Mouse (Mus musculus) forebrain, postnatal 0 days (tissue): Measurements from ENCODE around the gene Gab2. TPM values are rescaled to one million over a fixed set of nuclear protein-coding genes. Genes with fewer than 3 reads are reported as not detected.

Experiments
- ATAC-seq: fragments of 200-750 bp; cut with Nextera tagmentation; 2 replicates; pipeline ENCODE4 v1.8.0; 2017; ENCODE audit warnings: mild to moderate bottlenecking, moderate library complexity
- DNase-seq: peaks from one replicate; pipeline ENCODE4 v3.0.0-alpha.2; 2015
- H3K27ac ChIP-seq: fragments of 300-500 bp; sonication (generic); 2 replicates; pipeline ENCODE4 v1.5.1; 2014; ENCODE audit warnings: low read depth, mild to moderate bottlenecking, antibody characterized with exemption, low read length, moderate library complexity, mixed read lengths
- H3K27me3 ChIP-seq: fragments of 300-500 bp; sonication (generic); 2 replicates; pipeline ENCODE4 v1.6.1; 2014; ENCODE audit warnings: mild to moderate bottlenecking, low read length, mixed read lengths; ENCODE audit not compliant: insufficient read depth
- H3K36me3 ChIP-seq: fragments of 300-500 bp; sonication (generic); 2 replicates; pipeline ENCODE4 v1.6.1; 2014; ENCODE audit warnings: mild to moderate bottlenecking, moderate library complexity; ENCODE audit not compliant: insufficient read depth
- H3K4me1 ChIP-seq: fragments of 300-500 bp; sonication (generic); 2 replicates; pipeline ENCODE4 v1.6.1; 2014; ENCODE audit warnings: antibody characterized with exemption; ENCODE audit not compliant: insufficient read depth
- H3K4me2 ChIP-seq: fragments of 300-500 bp; sonication (generic); 2 replicates; pipeline ENCODE4 v1.6.1; 2014; ENCODE audit warnings: low read depth, mild to moderate bottlenecking, moderate library complexity
- H3K4me3 ChIP-seq: fragments of 300-500 bp; sonication (generic); 2 replicates; pipeline ENCODE4 v1.5.1; 2014; ENCODE audit warnings: low read depth, low read length, mixed read lengths
- H3K9ac ChIP-seq: fragments of 300-500 bp; sonication (generic); 2 replicates; pipeline ENCODE4 v1.6.1; 2014; ENCODE audit warnings: mild to moderate bottlenecking
- H3K9me3 ChIP-seq: fragments of 300-500 bp; sonication (generic); 2 replicates; pipeline ENCODE4 v1.6.1; 2016; ENCODE audit warnings: low read length
- CTCF ChIP-seq: sonication (generic); IDR thresholded peaks from 2 replicates; pipeline ENCODE4 v1.5.1; 2016; ENCODE audit warnings: antibody characterized with exemption, control low read depth, low read depth
- WGBS: fragments of 180-500 bp; shearing (Covaris S2); extraction: QIAGEN DNeasy Blood & Tissue Kit; methylation state at CpG from one replicate; pipeline ENCODE4 v1.1.7; 2014; 5-methylcytosine and 5-hydroxymethylcytosine counted together
- polyA plus RNA-seq: library from polyadenylated mRNA; unstranded; fragments of >200 nt; fragmentation: Nextera tagmentation; extraction: Ambion mirVana; gene quantifications from 2 replicates; pipeline ENCODE4 v1.2.1, GENCODE M21; 2015
- total RNA-seq: library from RNA; depleted of rRNA; stranded (reverse); fragments of >200 nt; gene quantifications from 2 replicates; pipeline ENCODE4 v1.2.3, GENCODE M21; 2014

The Gab2 gene
- total and polyA plus RNA-seq, 2 experiments from 2014 or later, result 14.0 to 27.0 TPM

GRCm38 (mm10) chr7:97081959-97082218, 503 bp downstream of the Gab2 start:
- Histone ChIP-seq H3K4me2 (peak overlapping the region; percentile 79), H3K9me3 (no peaks in the 10 kb centered on the region), H3K4me1 (peaks cover 10% of the 10 kb centered on the region; the same call in 1 of the 2 replicates), H3K4me3 (peak overlapping the region; percentile 93), H3K27ac (peak overlapping the region; percentile 83), H3K9ac (peak overlapping the region; percentile 92), H3K27me3 (no peaks in the 10 kb centered on the region), H3K36me3 (no peaks in the 10 kb centered on the region)
- no peak for TF ChIP-seq CTCF
- DNase-seq (no peak), ATAC-seq (no peak)
- 0% methylated on average over 20 of the region's 38 CpGs for WGBS

- peak; percentile 57 for DNase-seq
- Histone ChIP-seq H3K36me3 (no peaks in the 10 kb centered on the region), H3K27ac (peak overlapping the region; percentile 83), H3K4me2 (peak overlapping the region; percentile 79), H3K9me3 (no peaks in the 10 kb centered on the region), H3K4me1 (peaks cover 10% of the 10 kb centered on the region; the same call in 1 of the 2 replicates), H3K9ac (peak overlapping the region; percentile 92), H3K4me3 (peak overlapping the region; percentile 93), H3K27me3 (no peaks in the 10 kb centered on the region)
- ATAC-seq, result peak; percentile 42
- under 1% methylated on average over 39 of the region's 40 CpGs for WGBS
- no peak for TF ChIP-seq CTCF
These were observed 1.1 kb downstream of the Gab2 start for GRCm38 (mm10) chr7:97082219-97083101.

DNA sequence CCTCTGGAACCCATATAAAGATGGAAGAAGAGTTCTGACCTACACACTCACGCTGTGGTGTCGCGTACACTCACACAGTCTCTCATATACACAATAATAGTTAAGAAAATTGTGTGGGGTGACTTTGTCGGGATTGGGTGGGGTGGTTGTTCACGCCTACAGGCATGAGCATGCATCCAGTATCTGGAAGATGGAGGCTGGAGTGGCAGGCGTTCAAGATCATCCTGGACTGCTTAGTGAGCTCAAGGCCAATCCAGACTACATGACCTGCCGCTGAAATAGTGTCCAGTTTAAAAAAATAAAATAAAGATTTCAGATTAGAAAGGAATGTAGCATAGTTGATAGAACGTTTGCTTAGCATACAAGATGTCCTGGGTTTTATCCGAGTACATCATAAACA, 2.2 kb downstream of the Gab2 start:
- H3K9ac ChIP-seq, result no peak overlapping the region
- no peaks in the 10 kb centered on the region for H3K9me3 ChIP-seq
- H3K27ac ChIP-seq, result no peak overlapping the region
- peaks cover 10% of the 10 kb centered on the region; the same call in 1 of the 2 replicates for H3K4me1 ChIP-seq
- H3K4me3 ChIP-seq, result no peak overlapping the region
- H3K36me3 ChIP-seq, result no peaks in the 10 kb centered on the region
- 88% methylated on average over 9 of the region's 9 CpGs for WGBS
- ATAC-seq (no peak), DNase-seq (no peak)
- H3K4me2 ChIP-seq, result no peak overlapping the region
- H3K27me3 ChIP-seq, result no peaks in the 10 kb centered on the region
- TF ChIP-seq CTCF, result no peak

- Histone ChIP-seq H3K4me2 (no peak overlapping the region), H3K27me3 (no peaks in the 10 kb centered on the region), H3K4me1 (peaks cover 10% of the 10 kb centered on the region; the same call in 1 of the 2 replicates), H3K27ac (no peak overlapping the region), H3K9me3 (no peaks in the 10 kb centered on the region), H3K9ac (no peak overlapping the region), H3K4me3 (no peak overlapping the region), H3K36me3 (no peaks in the 10 kb centered on the region)
- no peak for ATAC-seq
- WGBS, result 100% methylated on average over 1 of the region's 1 CpGs
- no peak for TF ChIP-seq CTCF
- DNase-seq, result no peak
These were observed 2.8 kb downstream of the Gab2 start for GRCm38 (mm10) chr7:97084181-97084580.

GRCm38 (mm10) chr7:97085291-97085690, 3.9 kb downstream of the Gab2 start:
- Histone ChIP-seq H3K9ac (no peak overlapping the region), H3K27ac (no peak overlapping the region), H3K4me1 (peaks cover 10% of the 10 kb centered on the region; the same call in 1 of the 2 replicates), H3K36me3 (no peaks in the 10 kb centered on the region), H3K4me2 (no peak overlapping the region), H3K27me3 (no peaks in the 10 kb centered on the region), H3K9me3 (no peaks in the 10 kb centered on the region), H3K4me3 (no peak overlapping the region)
- WGBS, result 7% methylated on average over 4 of the region's 4 CpGs
- ATAC-seq (no peak), DNase-seq (peak; percentile 63)
- TF ChIP-seq CTCF, result peak; percentile 57

- H3K27ac ChIP-seq, result no peak overlapping the region
- H3K36me3 ChIP-seq, result no peaks in the 10 kb centered on the region
- H3K4me2 ChIP-seq, result no peak overlapping the region
- H3K9ac ChIP-seq, result no peak overlapping the region
- ATAC-seq (no peak), DNase-seq (no peak)
- H3K4me1 ChIP-seq, result no peaks in the 10 kb centered on the region
- 83% methylated on average over 3 of the region's 3 CpGs for WGBS
- no peaks in the 10 kb centered on the region for H3K9me3 ChIP-seq
- H3K27me3 ChIP-seq, result no peaks in the 10 kb centered on the region
- no peak for TF ChIP-seq CTCF
- H3K4me3 ChIP-seq, result no peak overlapping the region
These were observed 12.9 kb downstream of the Gab2 start for GRCm38 (mm10) chr7:97094241-97094640.

- Histone ChIP-seq H3K27ac (no peak overlapping the region), H3K9ac (no peak overlapping the region), H3K9me3 (no peaks in the 10 kb centered on the region), H3K36me3 (no peaks in the 10 kb centered on the region), H3K4me2 (no peak overlapping the region), H3K27me3 (no peaks in the 10 kb centered on the region), H3K4me1 (no peaks in the 10 kb centered on the region), H3K4me3 (no peak overlapping the region)
- no peak for ATAC-seq
- no peak for DNase-seq
- 88% methylated on average over 3 of the region's 3 CpGs for WGBS
- TF ChIP-seq CTCF, result no peak
These were observed 26.7 kb downstream of the Gab2 start for GRCm38 (mm10) chr7:97108119-97108518.
